Mouse (Mus musculus) ES-Bruce4 (cell line): ENCODE data around the gene H2-M10.5. TPM values are rescaled to one million over a fixed set of nuclear protein-coding genes. Genes with fewer than 3 reads are reported as not detected.
"Not testable (repeated sequence)": the region's sequence is repeated elsewhere in the genome, so short reads cannot be mapped to it uniquely, and the experiment has no call there.

Source experiments
- H3K27ac ChIP-seq: 2 replicates; pipeline ENCODE4 v1.5.1; 2012; ENCODE audit warnings: low read length, inconsistent platforms; ENCODE audit not compliant: insufficient read depth
- H3K27me3 ChIP-seq: 2 replicates; pipeline ENCODE4 v1.6.1; 2012; ENCODE audit warnings: mild to moderate bottlenecking, low read length, inconsistent platforms; ENCODE audit not compliant: control insufficient read depth, poor library complexity, insufficient read depth, severe bottlenecking
- H3K36me3 ChIP-seq: 2 replicates; pipeline ENCODE4 v1.6.1; 2012; ENCODE audit warnings: inconsistent platforms, mild to moderate bottlenecking, low read length, moderate library complexity; ENCODE audit not compliant: control insufficient read depth, poor library complexity, insufficient read depth, severe bottlenecking
- H3K4me1 ChIP-seq: one replicate; pipeline ENCODE4 v1.8.1; 2011; ENCODE audit warnings: low read length; ENCODE audit not compliant: control insufficient read depth, insufficient read depth
- H3K4me3 ChIP-seq: 2 replicates; pipeline ENCODE4 v1.5.1; 2011; ENCODE audit warnings: low read depth, mild to moderate bottlenecking, low read length
- H3K9ac ChIP-seq: 2 replicates; pipeline ENCODE4 v1.6.1; 2012; ENCODE audit warnings: low read depth, mild to moderate bottlenecking, inconsistent platforms; ENCODE audit not compliant: poor library complexity, severe bottlenecking
- H3K9me3 ChIP-seq: replicated peaks from 2 replicates; pipeline ENCODE4 v1.6.1; 2012; ENCODE audit warnings: mild to moderate bottlenecking, low read length, inconsistent platforms; ENCODE audit not compliant: control insufficient read depth, poor library complexity, insufficient read depth, severe bottlenecking
- CTCF ChIP-seq: IDR thresholded peaks from one replicate; pipeline ENCODE4 v1.8.1; 2011; ENCODE audit warnings: low read depth, low read length
- EP300 ChIP-seq: IDR thresholded peaks from 2 replicates; pipeline ENCODE4 v1.6.1; 2011; ENCODE audit warnings: low read depth, low read length; ENCODE audit not compliant: insufficient read depth
- POLR2A ChIP-seq: IDR thresholded peaks from one replicate; pipeline ENCODE4 v1.8.1; 2011; ENCODE audit warnings: low read length; ENCODE audit not compliant: insufficient read depth
- polyA plus RNA-seq: library from polyadenylated mRNA; stranded (reverse); fragments of >200 nt; gene quantifications from 2 replicates; pipeline ENCODE4 v1.2.4, GENCODE M21; 2011; ENCODE audit warnings: low read depth; ENCODE audit not compliant: missing spikeins, insufficient read depth, insufficient read length

Gene H2-M10.5
- polyA plus RNA-seq, 1 experiment: not detected

GRCm38 (mm10) chr17:36788351-36788750 lies 15.6 kb downstream of the H2-M10.5 start:
- TF ChIP-seq CTCF: no peak
- no peak for TF ChIP-seq EP300
- TF ChIP-seq POLR2A: no peak
- Histone ChIP-seq H3K9me3 (no peaks in the 10 kb centered on the region), H3K9ac (no peak overlapping the region), H3K27me3 (no peaks in the 10 kb centered on the region; the same call in 1 of the 2 replicates), H3K4me3 (no peak overlapping the region), H3K36me3 (no peaks in the 10 kb centered on the region), H3K27ac (no peak overlapping the region), H3K4me1 (no peaks in the 10 kb centered on the region)

DNA sequence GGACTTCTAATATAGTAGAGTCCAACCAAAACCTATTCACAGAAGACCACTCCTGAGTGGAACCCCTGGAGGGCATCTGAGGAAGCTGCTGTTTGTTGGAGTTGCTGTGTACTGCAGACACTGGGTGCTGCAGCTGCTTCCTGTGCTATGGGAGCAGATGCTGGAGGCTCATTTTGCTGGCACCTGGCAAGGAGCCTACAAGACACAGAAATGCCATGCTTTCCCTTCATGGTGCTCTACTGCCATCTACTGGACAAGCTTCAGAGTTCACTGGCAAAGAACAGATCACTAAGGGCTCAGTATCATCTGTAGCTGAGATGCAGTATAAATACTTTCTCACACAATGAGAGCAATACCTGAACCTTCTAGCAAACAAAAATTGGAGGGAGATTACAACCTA lies 16.1 kb downstream of the H2-M10.5 start:
- H3K36me3 ChIP-seq, H3K9me3 ChIP-seq, H3K4me1 ChIP-seq, H3K9ac ChIP-seq, H3K27ac ChIP-seq, H3K4me3 ChIP-seq, H3K27me3 ChIP-seq: not testable (repeated sequence)
- TF ChIP-seq CTCF: peak; percentile 40

DNA sequence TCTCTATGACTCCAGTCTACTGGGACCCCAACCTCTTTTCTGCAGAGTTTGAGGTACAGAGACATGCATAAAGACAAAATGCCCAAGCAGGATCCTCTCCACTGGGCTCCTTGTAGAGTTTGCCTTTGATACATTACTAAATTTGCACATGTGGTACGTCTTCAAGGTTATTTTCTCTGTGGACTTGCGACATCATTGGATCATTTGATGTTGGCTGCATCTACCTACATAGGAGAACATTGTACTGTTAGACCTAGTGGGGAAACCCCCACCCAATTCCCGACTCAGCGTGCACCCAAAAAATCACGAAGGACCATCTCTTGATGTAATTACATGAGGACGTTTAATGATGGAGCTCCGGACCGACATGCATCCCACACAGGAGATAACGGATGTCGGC lies 26.8 kb downstream of the H2-M10.5 start:
- H3K9me3 ChIP-seq: no peaks in the 10 kb centered on the region; the same call in 1 of the 2 replicates
- no peak overlapping the region for H3K9ac ChIP-seq
- no peaks in the 10 kb centered on the region for H3K36me3 ChIP-seq
- H3K4me1 ChIP-seq: no peaks in the 10 kb centered on the region
- no peak overlapping the region for H3K4me3 ChIP-seq
- no peak for TF ChIP-seq POLR2A
- no peak for TF ChIP-seq CTCF
- no peak for TF ChIP-seq EP300
- no peaks in the 10 kb centered on the region for H3K27me3 ChIP-seq
- no peak overlapping the region for H3K27ac ChIP-seq

GRCm38 (mm10) chr17:36799921-36800462 lies 27.3 kb downstream of the H2-M10.5 start:
- not testable (repeated sequence) for H3K36me3 ChIP-seq, H3K4me1 ChIP-seq, H3K27me3 ChIP-seq, H3K9ac ChIP-seq, H3K4me3 ChIP-seq, H3K9me3 ChIP-seq, H3K27ac ChIP-seq

DNA sequence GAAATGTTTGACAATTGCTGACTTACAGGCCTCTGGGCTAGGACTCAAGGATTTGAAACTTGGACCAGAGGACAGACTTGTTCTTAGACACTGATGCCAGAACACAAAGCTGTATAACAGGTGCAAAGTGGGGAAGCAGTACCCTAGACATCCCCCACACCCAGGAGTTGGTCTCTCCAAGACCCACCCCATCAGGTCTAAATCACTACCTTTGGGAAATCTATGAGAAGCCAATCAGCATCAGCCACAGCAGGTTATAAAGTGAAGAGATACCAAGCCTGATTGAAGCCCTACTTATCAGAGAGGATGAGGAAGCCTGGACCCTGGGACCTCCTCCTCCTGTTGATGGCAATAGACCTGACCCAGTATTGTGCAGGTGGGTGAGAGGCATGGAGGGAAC lies 39.2 kb downstream of the H2-M10.5 start, which contains the start of gene H2-M10.6:
Gene H2-M10.6, plus strand, starts transcription at position 301 of the 400 bp plus-strand sequence.
- Histone ChIP-seq H3K27ac (no peak within 1 kb of the TSS), H3K9me3 (no peaks in the 10 kb centered on the region), H3K27me3 (no peaks in the 10 kb centered on the region), H3K4me1 (no peaks in the 10 kb centered on the region), H3K36me3 (no peaks in the 10 kb centered on the region), H3K9ac (no peak within 1 kb of the TSS), H3K4me3 (no peak within 1 kb of the TSS)
- no peak for TF ChIP-seq CTCF
- no peak for TF ChIP-seq POLR2A
- no peak for TF ChIP-seq EP300

GRCm38 (mm10) chr17:36824005-36824404 lies 51.3 kb downstream of the H2-M10.5 start:
- Histone ChIP-seq H3K4me1 (no peaks in the 10 kb centered on the region), H3K9ac (no peak overlapping the region), H3K27ac (no peak overlapping the region), H3K4me3 (no peak overlapping the region), H3K36me3 (no peaks in the 10 kb centered on the region), H3K9me3 (no peaks in the 10 kb centered on the region), H3K27me3 (no peaks in the 10 kb centered on the region)
- TF ChIP-seq POLR2A (no peak), CTCF (peak; percentile 63)
